Mouse (Mus musculus) brown adipose tissue, adult 24 weeks (tissue): Measurements from ENCODE around the gene Ank3. TPM values are rescaled to one million over a fixed set of nuclear protein-coding genes. Genes with fewer than 3 reads are reported as not detected.

Experiments
- H3K27ac ChIP-seq: fragments of 200-500 bp; replicated peaks from 2 replicates; pipeline ENCODE4 v1.5.1; 2012; ENCODE audit warnings: low read depth, mild to moderate bottlenecking, low read length
- H3K4me1 ChIP-seq: fragments of 200-500 bp; 2 replicates; pipeline ENCODE4 v1.6.1; 2012; ENCODE audit warnings: low read length, mixed read lengths; ENCODE audit not compliant: control insufficient read depth, insufficient read depth, insufficient read length
- H3K4me3 ChIP-seq: fragments of 200-500 bp; 2 replicates; pipeline ENCODE4 v1.5.1; 2012; ENCODE audit warnings: low read depth, mild to moderate bottlenecking, low read length, moderate library complexity; ENCODE audit not compliant: insufficient read depth
- polyA plus RNA-seq: library from polyadenylated mRNA; stranded (reverse); fragments of >200 nt; gene quantifications from 2 replicates; pipeline ENCODE4 v1.2.4, GENCODE M21; 2012; ENCODE audit not compliant: missing spikeins, insufficient read depth, insufficient read length

Ank3 gene
- polyA plus RNA-seq, 1 experiment, result 6.5 TPM

DNA sequence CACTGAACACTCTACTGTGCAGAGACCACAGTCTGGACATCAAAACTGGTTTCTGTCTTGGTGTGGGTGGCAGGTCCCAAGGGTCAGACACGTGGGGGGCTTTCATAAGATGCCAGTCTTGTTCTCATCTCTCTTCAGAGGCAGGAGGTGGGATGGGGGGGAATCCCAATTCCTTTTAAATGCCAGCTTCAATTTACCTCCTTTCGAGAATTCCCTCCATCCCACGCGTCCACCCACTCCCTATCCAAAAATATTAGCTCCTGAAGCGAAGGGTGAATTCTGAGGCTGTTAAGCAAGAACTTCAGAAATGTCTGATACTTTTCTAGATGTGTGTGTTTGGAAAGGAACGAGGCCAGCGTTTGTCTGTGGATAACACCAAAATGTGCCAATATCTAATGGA is 177.7 kb downstream of the Ank3 start:
- Histone ChIP-seq H3K27ac (no peak overlapping the region), H3K4me1 (no peaks in the 10 kb centered on the region), H3K4me3 (no peak overlapping the region)

DNA sequence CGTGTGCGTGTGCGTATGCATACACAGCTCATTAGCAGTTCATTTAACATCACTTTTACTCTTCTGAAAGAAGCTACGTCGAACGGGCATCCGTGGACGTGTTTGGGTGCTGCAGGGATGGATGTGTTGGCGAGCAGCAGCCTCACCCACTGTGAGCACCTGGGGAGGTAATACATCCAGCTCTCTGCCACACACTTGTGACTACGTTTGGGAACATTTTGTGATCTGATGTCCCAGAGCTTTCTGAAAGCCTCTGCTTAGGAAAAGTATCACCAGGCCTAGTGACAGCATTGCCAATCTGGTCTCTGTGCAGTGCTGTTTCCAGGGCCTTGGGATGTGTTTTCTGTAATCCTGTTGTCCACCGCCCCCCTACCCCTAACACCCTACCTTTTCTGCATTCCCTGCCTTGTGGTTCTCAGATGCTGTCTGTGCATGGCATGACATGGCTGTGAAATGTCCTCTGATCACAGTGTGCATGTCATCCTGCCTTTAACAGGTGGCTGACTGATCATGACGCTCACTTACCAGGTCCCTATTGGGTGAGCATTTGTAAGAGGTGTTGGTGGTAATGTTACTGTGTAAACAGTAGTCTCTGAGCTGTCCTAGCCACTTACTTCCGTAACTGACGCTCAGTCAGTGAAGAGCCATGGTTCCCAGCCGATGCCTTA is 178.6 kb downstream of the Ank3 start:
- Histone ChIP-seq H3K4me3 (no peak overlapping the region), H3K4me1 (no peaks in the 10 kb centered on the region), H3K27ac (no peak overlapping the region)

DNA sequence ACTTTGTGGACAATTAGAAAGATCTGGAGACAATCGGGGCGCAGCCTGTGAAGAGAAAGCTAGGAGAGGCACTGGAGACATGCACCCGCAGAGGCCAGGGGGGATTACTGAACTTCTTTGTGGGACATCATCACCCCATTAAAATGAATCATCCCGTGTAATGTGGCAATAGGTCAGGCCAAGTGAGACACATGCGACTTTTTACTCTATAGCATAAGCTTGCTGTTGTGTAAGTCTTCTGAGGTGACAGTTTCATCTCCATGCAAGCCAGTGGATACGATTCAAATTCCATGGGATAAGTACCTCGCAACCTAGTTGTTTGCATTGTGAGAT is 179.1 kb downstream of the Ank3 start:
- Histone ChIP-seq H3K4me3 (no peak overlapping the region), H3K4me1 (no peaks in the 10 kb centered on the region), H3K27ac (no peak overlapping the region)

DNA sequence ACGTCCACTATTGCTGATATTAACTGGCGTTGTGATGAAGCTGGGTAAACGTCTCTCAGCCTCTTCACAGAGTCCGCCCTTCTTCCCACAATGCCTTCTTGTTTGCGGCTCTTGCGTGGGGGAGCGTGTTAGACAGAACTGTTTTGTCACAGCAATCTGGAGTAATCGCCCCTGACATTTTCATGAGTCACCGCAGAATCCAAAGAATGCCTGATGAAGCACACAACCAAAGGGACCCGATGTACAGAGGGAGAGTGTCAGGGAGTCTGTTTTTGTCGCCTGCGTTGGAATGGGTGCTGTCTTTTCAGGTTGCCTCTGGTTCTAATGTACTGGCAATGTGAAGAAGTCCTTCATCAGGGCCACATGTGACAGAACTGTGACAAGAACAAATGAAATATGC is 181.0 kb downstream of the Ank3 start:
- Histone ChIP-seq H3K4me1 (no peaks in the 10 kb centered on the region), H3K4me3 (no peak overlapping the region), H3K27ac (no peak overlapping the region)

DNA sequence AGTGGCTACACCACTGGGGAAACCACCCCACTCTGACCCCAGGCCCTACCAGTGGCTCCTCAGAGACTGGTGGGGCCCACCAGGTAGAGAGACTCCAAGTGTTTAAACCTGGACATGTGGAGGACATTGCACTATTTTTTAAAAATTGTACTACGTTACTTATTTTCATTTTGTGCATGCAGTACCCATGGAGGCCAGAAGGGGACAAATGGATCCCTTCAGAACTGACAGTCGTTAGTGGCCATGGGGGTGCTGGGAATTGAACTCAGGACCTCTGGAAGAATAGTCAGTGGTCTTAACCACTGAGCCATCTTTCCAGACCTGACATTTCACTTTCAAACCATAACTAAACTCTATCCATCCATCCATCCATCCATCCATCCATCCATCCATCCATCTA is 183.0 kb downstream of the Ank3 start:
- H3K4me1 ChIP-seq, result no peaks in the 10 kb centered on the region
- H3K27ac ChIP-seq, result no peak overlapping the region
- H3K4me3 ChIP-seq, result no peak overlapping the region

DNA sequence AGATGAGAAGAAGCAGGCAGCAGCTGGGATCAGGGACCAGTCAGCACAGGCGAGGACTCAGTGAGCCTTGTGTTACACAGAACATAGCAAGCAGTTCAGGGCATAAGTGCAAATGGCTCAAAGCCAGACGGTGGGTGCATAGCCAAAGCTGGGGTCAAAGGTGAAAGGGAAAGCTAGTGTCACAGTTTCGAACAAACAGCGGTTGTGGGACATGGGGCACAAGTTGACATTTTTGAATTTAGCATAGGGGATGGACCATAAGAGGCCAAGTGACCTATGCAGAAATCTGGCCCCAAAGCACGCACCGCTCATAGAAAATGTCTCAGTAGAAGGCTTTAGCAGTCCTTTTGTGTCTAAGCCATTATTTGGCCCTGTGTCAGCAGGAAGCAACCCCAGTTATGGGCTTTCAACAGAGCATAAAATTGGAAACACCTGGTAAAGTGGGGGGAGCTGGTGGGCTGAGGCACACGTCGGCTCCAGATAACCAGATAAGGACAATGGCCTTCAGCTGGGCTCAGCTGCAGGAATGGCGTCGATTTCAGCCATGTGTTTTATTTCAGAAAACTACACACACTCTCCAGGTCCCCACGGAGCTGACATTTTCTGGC is 185.4 kb downstream of the Ank3 start:
- Histone ChIP-seq H3K4me3 (no peak overlapping the region), H3K4me1 (no peaks in the 10 kb centered on the region), H3K27ac (no peak overlapping the region)

DNA sequence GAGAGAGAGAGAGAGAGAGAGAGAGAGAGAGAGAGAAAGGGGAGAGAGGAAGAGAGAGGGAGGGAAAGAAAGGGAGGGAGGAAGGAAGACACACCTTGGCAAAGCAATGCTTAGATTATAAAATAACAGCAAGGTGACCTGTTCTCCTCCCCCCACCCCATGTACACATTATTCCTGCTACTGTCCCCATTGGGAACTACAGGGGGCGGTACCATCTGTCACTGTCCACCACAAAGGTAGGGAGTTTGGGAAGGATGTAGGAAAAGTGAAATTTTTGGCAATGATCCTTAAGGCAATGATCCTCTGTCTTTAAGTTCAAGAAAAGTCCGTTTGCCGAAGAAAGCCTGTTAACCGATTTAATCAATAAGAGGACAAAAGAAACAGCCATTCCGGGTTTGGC is 186.0 kb downstream of the Ank3 start:
- Histone ChIP-seq H3K27ac (no peak overlapping the region), H3K4me3 (no peak overlapping the region), H3K4me1 (no peaks in the 10 kb centered on the region)

DNA sequence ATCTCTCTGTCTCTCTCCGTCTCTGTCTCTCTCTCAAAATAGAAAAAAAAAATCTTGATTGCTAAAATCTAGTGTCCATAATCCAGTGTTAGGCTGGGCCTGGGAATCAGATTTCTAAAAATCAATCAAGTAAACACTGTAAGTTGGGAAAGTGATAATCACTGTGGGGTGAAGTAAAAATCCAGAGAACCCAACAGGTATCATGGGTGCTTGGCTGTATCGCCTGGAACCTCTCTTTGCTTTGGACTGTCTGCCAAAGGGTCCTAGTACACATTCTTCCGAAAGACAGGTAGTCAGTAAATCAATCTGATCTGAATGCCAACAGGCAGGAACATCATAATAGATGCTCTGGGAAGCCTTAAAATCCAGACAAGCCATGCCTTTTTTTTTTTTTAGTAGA is 186.7 kb downstream of the Ank3 start:
- Histone ChIP-seq H3K27ac (no peak overlapping the region), H3K4me3 (no peak overlapping the region)

DNA sequence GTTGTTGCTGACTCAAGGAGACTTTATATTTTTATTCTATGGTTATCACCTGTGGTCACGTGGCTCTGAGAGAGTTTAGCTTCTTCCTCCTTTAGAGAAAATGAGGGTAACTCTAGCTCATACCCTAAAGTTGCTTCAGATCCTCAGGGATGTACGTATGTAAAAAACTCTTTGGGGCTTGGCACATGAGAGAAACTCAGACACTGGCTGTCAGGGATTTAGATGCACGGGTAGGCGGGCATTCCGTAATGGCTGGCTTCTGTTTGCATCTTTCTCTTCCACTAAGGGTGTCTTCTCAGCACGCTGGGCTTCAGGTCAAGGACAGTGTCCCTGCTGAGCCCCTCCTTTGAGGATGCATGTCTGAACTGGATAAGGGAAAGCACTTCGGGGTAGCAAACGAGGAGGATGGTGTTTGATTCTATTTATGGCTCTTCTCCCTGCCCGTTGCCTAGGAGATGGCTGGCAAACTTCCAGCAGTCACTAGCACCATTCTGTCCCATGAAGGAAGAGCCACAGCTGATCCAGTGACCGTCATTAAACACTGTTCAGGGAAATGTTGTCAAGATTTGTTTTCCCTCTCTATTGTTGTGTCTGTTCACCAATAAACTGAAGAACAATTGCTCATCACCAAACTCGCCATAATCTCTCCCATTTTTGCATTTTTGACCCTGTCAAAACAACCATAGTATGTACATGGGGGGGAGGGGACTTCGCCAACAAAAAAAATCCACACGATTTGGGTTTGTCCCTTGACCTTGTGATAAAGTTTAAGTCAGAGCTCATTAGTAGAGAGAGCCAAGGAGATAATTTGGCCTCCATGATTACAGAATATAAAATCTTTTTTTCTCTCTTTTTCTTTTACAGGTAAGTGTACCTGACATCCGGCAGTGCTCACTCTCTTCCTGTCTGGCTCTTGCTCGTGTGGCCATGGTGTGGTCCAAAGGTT is 195.9 kb downstream of the Ank3 start:
- Histone ChIP-seq H3K4me1 (no peaks in the 10 kb centered on the region), H3K27ac (no peak overlapping the region), H3K4me3 (no peak overlapping the region)

More for the DNA sequence above, 186.7 kb downstream of the Ank3 start:
- H3K4me1 ChIP-seq, result no peaks in the 10 kb centered on the region

DNA sequence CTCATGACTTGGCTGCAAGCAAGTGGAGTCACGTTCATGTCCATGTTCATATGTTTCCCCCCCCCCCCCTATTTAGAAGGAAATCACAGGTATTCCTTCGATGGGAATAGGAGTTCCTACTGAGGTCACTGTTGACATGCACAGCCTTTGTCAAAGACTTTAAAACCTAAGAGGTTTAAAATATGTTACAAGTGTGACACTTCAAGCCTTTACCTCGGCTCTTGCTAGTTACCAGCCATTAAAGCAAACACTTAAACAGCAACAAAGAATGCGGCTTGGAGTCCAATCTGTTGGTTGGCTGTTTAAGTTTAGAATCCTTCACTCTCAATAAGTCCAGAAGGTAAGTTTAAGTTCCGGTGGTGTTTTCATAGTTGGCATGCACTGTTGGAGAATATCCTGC is 196.9 kb downstream of the Ank3 start:
- H3K4me3 ChIP-seq, result no peak overlapping the region
- H3K4me1 ChIP-seq, result no peaks in the 10 kb centered on the region
- H3K27ac ChIP-seq, result no peak overlapping the region

DNA sequence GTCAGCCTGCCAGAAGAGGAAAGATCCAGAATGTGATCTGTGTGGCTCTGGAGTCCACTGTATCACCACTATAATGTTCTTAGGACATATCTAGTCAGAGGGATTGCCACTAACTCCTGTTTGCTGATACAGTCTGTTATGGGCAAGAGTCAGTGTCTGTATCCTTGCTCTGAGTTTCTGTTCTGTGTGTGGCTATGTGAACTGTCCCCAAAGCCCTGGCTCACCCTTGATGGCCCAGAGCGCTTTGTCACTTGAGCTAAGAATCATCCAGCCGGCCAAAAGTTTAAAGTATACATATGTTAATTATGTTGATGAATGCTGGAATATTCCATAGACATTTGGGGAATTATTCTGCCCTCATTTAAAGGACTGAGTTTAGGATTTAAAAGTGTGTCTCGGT is 202.9 kb downstream of the Ank3 start:
- H3K27ac ChIP-seq, result no peak overlapping the region
- no peak overlapping the region for H3K4me3 ChIP-seq
- no peaks in the 10 kb centered on the region for H3K4me1 ChIP-seq

DNA sequence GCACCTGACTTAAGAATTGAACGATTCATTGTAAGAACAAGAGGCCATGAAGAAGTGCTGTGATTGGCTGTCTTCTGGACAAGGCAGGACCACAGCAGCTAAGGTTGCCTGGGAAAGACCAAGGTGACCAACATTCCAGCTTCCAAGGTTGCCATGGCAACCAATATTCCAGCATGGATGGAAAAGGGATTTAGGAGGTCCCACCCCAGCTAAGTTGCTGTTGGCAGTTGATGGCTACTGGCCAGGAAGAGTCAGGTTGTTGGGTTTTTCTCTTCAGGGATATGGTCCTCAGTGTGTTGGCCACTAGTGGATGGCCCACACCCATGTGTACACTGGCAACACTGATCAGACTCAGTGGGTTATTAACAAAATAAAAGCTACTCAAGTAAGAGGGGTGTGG is 204.1 kb downstream of the Ank3 start:
- no peak overlapping the region for H3K27ac ChIP-seq
- H3K4me1 ChIP-seq, result no peaks in the 10 kb centered on the region
- H3K4me3 ChIP-seq, result no peak overlapping the region

DNA sequence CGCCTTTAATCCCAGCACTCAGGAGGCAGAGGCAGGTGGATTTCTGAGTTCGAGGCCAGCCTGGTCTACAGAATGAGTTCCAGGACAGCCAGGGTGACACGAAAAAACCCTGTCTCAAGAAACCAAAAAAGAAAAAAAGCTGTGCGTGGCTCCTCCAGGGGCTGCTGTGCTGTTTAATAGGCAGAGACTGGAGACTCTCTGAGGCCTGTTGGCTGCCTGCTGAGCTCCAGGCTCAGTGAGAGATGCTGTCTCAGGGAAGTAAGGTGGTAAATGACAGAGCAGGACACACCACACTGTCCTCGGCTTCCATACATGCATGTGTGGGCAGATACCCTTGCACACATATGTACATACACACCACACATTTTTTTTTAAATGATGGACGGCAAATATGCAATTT is 206.0 kb downstream of the Ank3 start:
- Histone ChIP-seq H3K27ac (no peak overlapping the region), H3K4me3 (no peak overlapping the region), H3K4me1 (no peaks in the 10 kb centered on the region)

DNA sequence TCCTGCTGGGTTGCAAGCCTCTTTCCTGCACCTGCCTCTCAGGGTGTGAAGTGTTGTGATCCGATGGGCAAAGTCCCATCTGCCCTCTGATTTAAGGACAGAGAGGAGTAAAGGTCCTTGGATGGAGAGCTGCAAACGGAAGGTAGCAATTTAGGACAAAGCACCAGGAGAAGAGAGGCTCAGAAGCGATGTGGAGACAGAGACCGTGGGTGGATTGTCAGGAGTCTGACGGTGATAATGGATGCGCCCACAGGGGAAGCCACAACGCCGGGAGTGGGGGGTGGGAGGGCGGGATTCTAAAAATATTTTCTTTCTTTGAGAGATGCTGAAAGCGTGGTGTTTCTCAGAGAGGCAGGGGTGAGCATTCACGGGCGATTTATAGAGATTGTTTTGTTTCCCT is 206.6 kb downstream of the Ank3 start:
- Histone ChIP-seq H3K4me1 (no peaks in the 10 kb centered on the region), H3K27ac (no peak overlapping the region), H3K4me3 (no peak overlapping the region)

DNA sequence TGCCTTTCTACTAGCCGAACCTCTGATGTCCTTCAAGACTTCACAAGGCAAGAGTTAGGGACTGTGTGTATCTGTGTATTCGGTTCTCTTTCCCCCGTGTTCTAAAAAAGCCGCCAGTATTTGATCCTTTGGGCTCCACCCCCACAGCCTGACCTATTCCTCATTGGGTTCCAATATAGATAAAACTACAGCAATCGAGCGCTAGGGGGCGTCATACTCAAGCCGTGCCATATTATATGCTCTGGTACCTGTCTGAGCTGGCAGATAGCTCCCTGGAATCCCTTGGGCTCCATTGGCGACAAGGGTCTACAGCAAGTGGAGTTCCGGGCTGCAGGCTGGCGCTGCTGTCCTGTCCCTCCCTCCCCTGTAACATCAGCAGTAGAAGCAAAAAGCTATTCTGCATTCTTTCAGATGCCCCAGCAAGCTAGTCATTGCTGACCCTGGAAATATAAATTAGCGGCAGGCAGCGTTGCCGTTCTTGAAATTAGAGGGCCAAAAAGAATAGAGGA is 209.1 kb downstream of the Ank3 start:
- no peak overlapping the region for H3K27ac ChIP-seq
- H3K4me3 ChIP-seq, result no peak overlapping the region
- no peaks in the 10 kb centered on the region for H3K4me1 ChIP-seq
